In the genomic region with DNA sequence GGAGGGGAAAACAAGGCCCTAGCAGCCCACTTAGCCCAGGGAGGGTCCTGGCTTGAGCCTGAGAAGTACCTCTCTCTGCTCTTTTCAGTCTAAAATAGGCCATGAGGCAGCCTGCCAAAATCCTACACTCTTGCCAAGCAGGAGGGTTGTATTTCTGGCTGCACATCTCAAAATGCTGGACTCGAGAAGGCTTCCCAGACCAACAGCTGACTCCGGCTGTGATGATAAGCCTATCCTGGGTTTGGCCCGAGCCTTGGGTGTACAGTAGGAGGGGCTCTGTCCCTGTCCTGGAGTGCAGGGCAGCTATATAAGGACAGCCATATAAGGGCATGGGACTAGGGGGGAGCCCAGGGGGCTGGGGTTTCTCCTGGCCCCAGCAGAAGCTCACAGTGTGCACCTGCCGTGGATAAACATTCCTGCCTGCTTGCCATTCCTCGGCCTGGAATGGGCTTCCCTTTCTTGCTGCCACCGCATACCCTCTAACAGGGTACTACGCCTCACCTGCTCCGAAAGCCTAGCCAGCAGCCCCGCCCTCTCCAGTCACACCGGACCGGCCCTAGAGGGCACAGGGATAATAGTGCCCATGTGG, we compare ENCODE assay signal across 9 mouse cellular contexts.
DNase-seq lines count a peak whose midpoint lies in the region; ATAC-seq lines count a peak whose summit lies in the region.
"Had no signal": no experiment of that assay in that cellular context is flagged by ENCODE, and none has a peak within 500 bp of the region (broad histone marks: within the 10 kb centered on the region; RNA-seq: fewer than 3 reads in every experiment).

No protein-coding gene starts in this region.

- H3K4me2 ChIP-seq in midbrain, embryonic 11.5 days: no peak overlapping the region

- intact Hi-C loops in heart, postnatal 25 days (cut with DNase I): loop anchor here (5.0 kb wide), 1 partner anchor 43 kb away; no protein-coding TSS in a partner anchor

- H3K9me3 ChIP-seq in midbrain, embryonic 10.5 days (replicated peaks): no peaks in the 10 kb centered on the region
- no peaks in the 10 kb centered on the region for H3K9me3 ChIP-seq in midbrain, embryonic 11.5 days (ENCODE audit: control insufficient read depth, low read length)

- H3K9ac ChIP-seq in midbrain, embryonic 11.5 days (ENCODE audit: low read length): no peak overlapping the region

- peaks cover 45% of the 10 kb centered on the region for H3K4me1 ChIP-seq in midbrain, embryonic 10.5 days
- H3K4me1 ChIP-seq in midbrain, embryonic 11.5 days (ENCODE audit: control insufficient read depth, insufficient read depth, low read length): peaks cover 2% of the 10 kb centered on the region; the same call in 1 of the 2 replicates

- no peak for DNase-seq in midbrain, embryonic 10.5 days (ENCODE audit: low spot score)
- no peak for DNase-seq in midbrain, embryonic 11.5 days (ENCODE audit: low spot score, missing footprints)
- peak; percentile 65 to 73 for DNase-seq in frontal cortex, postnatal 10 days (ENCODE audit: low spot score in 2 of 2)
- DNase-seq in heart, postnatal 25 days (ENCODE audit: low spot score): peak; percentile 83
- DNase-seq in layer of hippocampus, adult 8-10 months (ENCODE audit: low spot score in 2 of 2): peak; percentile 73 to 75
- peak; percentile 69 for DNase-seq in lung, postnatal 25 days (ENCODE audit: low spot score)
- DNase-seq in telencephalon, adult 2 months (ENCODE audit: low read depth, low spot score): peak; percentile 60
- no peak for DNase-seq in embryo, embryonic 10 days (ENCODE audit: low spot score)

- H3K27me3 ChIP-seq in midbrain, embryonic 10.5 days (ENCODE audit: low read depth, poor library complexity, severe bottlenecking): no peaks in the 10 kb centered on the region
- no peaks in the 10 kb centered on the region for H3K27me3 ChIP-seq in midbrain, embryonic 11.5 days (ENCODE audit: control insufficient read depth, insufficient read depth, low read length)

- H3K27ac ChIP-seq in midbrain, embryonic 10.5 days (replicated peaks): peak overlapping the region; percentile 1; the same call in 1 of the 2 replicates
- H3K27ac ChIP-seq in midbrain, embryonic 11.5 days (ENCODE audit: low read depth, low read length): no peak overlapping the region

- H3K4me3 ChIP-seq in midbrain, embryonic 10.5 days: no peak overlapping the region
- no peak overlapping the region for H3K4me3 ChIP-seq in midbrain, embryonic 11.5 days (ENCODE audit: low read depth, low read length)
- H3K4me3 ChIP-seq: erythroblast, embryonic 14.5 days had no signal

- WGBS in midbrain, embryonic 10.5 days: 74% methylated on average over 11 of the region's 11 CpGs
- WGBS in midbrain, embryonic 11.5 days: 77% methylated on average over 11 of the region's 11 CpGs

- H3K36me3 ChIP-seq in midbrain, embryonic 10.5 days: no peaks in the 10 kb centered on the region
- H3K36me3 ChIP-seq in midbrain, embryonic 11.5 days (ENCODE audit: control insufficient read depth, insufficient read depth, low read length): no peaks in the 10 kb centered on the region

- ATAC-seq in midbrain, embryonic 11.5 days (ENCODE audit: low FRiP score): no peak

Comparison
In these comparisons a context has a peak if more than half of its experiments do, and no peak if none do; other contexts are left out.
1. DNase-seq: peak in frontal cortex, postnatal 10 days (2 of 2), heart, postnatal 25 days (single experiment), layer of hippocampus, adult 8-10 months (2 of 2), lung, postnatal 25 days (single experiment) and telencephalon, adult 2 months (single experiment); none in midbrain, embryonic 10.5 days (single experiment), midbrain, embryonic 11.5 days (single experiment) and embryo, embryonic 10 days (single experiment).